Mouse (Mus musculus) intestine, embryonic 16.5 days (tissue): ENCODE results near the gene Nat8. TPM values are rescaled to one million over a fixed set of nuclear protein-coding genes. Genes with fewer than 3 reads are reported as not detected.
A peak's percentile ranks its signal among the peaks of the same experiment; 100 is the strongest.
"Not testable (repeated sequence)": the region's sequence is repeated elsewhere in the genome, so short reads cannot be mapped to it uniquely, and the experiment has no call there.

Source experiments
- ATAC-seq: fragments of 200-750 bp; cut with Nextera tagmentation; 2 replicates; pipeline ENCODE4 v1.8.0; 2017; ENCODE audit warnings: moderate TSS enrichment, moderate library complexity
- H3K27ac ChIP-seq: fragments of 300-500 bp; sonication (generic); 2 replicates; pipeline ENCODE4 v1.5.1; 2014; ENCODE audit warnings: mild to moderate bottlenecking, low read length
- H3K27me3 ChIP-seq: fragments of 300-500 bp; sonication (generic); replicated peaks from 2 replicates; pipeline ENCODE4 v1.6.1; 2014; ENCODE audit warnings: low read length, control low read depth, mixed read lengths; ENCODE audit not compliant: control insufficient read depth, insufficient read depth
- H3K36me3 ChIP-seq: fragments of 300-500 bp; sonication (generic); 2 replicates; pipeline ENCODE4 v1.6.1; 2014; ENCODE audit warnings: low read length, control low read depth; ENCODE audit not compliant: control insufficient read depth, insufficient read depth
- H3K4me1 ChIP-seq: fragments of 300-500 bp; sonication (generic); 2 replicates; pipeline ENCODE4 v1.6.1; 2014; ENCODE audit warnings: low read length, control low read depth, mixed read lengths; ENCODE audit not compliant: control insufficient read depth, insufficient read depth
- H3K4me2 ChIP-seq: fragments of 300-500 bp; sonication (generic); 2 replicates; pipeline ENCODE4 v1.6.1; 2014; ENCODE audit warnings: low read depth, low read length, control low read depth
- H3K4me3 ChIP-seq: fragments of 300-500 bp; sonication (generic); 2 replicates; pipeline ENCODE4 v1.5.1; 2014; ENCODE audit warnings: mild to moderate bottlenecking, low read length
- H3K9ac ChIP-seq: fragments of 300-500 bp; sonication (generic); 2 replicates; pipeline ENCODE4 v1.6.1; 2014; ENCODE audit warnings: low read depth, low read length
- H3K9me3 ChIP-seq: fragments of 300-500 bp; sonication (generic); 2 replicates; pipeline ENCODE4 v1.6.1; 2016; ENCODE audit warnings: low read length, control low read depth; ENCODE audit not compliant: control insufficient read depth
- WGBS: fragments of 180-500 bp; shearing (Covaris S2); extraction: QIAGEN DNeasy Blood & Tissue Kit; methylation state at CpG from one replicate; pipeline ENCODE4 v1.1.7; 2014; 5-methylcytosine and 5-hydroxymethylcytosine counted together
- polyA plus RNA-seq: library from polyadenylated mRNA; unstranded; fragments of >200 nt; fragmentation: Nextera tagmentation; extraction: Ambion mirVana; gene quantifications from 2 replicates; pipeline ENCODE4 v1.2.1, GENCODE M21; 2015

Nat8 gene
- polyA plus RNA-seq, 1 experiment from 2014 or later: 7.3 TPM

DNA sequence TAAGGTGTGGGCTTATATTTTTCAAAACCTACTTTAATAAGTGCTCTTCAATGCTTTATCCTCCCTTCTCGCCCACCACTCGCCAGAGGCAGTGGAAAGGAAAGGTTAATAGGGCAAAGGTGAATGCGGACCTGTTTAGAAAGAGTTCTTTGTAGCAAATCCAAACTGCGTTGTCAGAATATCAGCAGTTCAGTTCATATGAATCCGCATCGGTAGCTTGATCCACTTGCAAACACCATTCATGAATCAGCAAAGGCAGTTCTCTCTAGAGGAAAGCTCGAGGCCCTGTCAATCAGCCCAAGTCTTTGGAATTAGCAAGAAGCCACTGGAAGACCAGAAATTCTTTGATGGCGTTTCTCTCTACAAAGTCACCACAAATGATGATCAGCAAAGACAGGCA, 6.8 kb upstream of the Nat8 start:
- Histone ChIP-seq H3K9ac (no peak overlapping the region), H3K9me3 (no peaks in the 10 kb centered on the region), H3K27me3 (no peaks in the 10 kb centered on the region), H3K4me2 (no peak overlapping the region), H3K4me1 (no peaks in the 10 kb centered on the region), H3K27ac (no peak overlapping the region), H3K36me3 (no peaks in the 10 kb centered on the region), H3K4me3 (no peak overlapping the region)
- WGBS: 75% methylated on average over 8 of the region's 8 CpGs
- ATAC-seq: no peak

DNA sequence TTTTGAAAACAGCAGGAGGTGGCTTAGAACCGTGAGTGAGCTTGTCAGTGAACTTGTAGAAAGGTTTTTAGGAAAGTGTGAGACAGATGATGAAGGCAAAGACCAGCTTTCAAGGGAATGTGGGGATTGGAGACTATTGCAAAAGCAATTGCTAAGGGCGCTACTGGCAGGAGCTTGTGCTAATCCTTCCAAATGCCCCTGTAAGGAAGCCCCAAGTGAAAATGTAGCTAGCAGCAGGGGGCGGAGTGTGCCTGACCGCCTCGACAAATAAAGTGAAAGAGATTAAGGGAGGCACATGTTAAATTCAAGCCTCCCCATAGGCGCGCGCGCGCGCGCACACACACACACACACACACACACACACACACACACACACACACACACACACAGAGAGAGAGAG, 5.4 kb upstream of the Nat8 start:
- not testable (repeated sequence) for H3K9me3 ChIP-seq, H3K9ac ChIP-seq, H3K4me3 ChIP-seq, H3K36me3 ChIP-seq, H3K27ac ChIP-seq, H3K27me3 ChIP-seq, H3K4me1 ChIP-seq
- peak; percentile 65 for ATAC-seq
- H3K4me2 ChIP-seq: 0 out of 2 replicates have a peak overlapping the region, but pooled peaks have one; percentile 19
- 16% methylated on average over 12 of the region's 12 CpGs for WGBS

GRCm38 (mm10) chr6:85836827-85837226, 4.9 kb upstream of the Nat8 start:
- H3K4me2 ChIP-seq, H3K27ac ChIP-seq, H3K4me3 ChIP-seq, H3K9me3 ChIP-seq, H3K9ac ChIP-seq, H3K27me3 ChIP-seq, ATAC-seq, H3K36me3 ChIP-seq, H3K4me1 ChIP-seq: not testable (repeated sequence)
- whole genome bisulfite sequencing: 15% methylated on average over 8 of the region's 9 CpGs

GRCm38 (mm10) chr6:85836098-85836497, 4.2 kb upstream of the Nat8 start:
- not testable (repeated sequence) for H3K9ac ChIP-seq, H3K4me3 ChIP-seq, ATAC-seq, H3K27me3 ChIP-seq, H3K27ac ChIP-seq, H3K9me3 ChIP-seq, H3K4me2 ChIP-seq, H3K36me3 ChIP-seq, H3K4me1 ChIP-seq
- WGBS: 76% methylated on average over 5 of the region's 5 CpGs

DNA sequence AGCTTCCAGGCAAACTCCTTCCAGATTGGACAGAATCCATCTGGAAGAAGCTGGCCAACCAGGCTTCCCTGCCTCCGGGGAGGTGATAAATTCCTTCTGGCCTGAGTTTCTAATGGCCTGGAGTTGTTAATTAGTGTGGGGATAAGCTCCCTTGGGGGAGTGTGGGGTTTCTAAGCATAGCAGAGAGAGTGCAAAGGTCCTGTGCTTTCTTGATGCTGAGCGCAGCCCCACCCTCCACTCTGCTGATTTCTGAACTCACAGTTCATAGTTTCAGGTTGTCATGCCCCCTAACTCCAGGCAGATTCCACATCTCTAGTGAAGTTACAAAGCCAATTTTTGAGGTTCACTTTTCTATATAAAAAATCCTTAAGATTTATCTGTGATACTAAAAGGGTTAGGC, 3.2 kb upstream of the Nat8 start:
- H3K27me3 ChIP-seq, H3K4me3 ChIP-seq, H3K9ac ChIP-seq, H3K4me1 ChIP-seq, H3K9me3 ChIP-seq, H3K27ac ChIP-seq, H3K36me3 ChIP-seq, H3K4me2 ChIP-seq: not testable (repeated sequence)
- peak; percentile 55 for ATAC-seq
- 52% methylated on average over 1 of the region's 2 CpGs for WGBS

DNA sequence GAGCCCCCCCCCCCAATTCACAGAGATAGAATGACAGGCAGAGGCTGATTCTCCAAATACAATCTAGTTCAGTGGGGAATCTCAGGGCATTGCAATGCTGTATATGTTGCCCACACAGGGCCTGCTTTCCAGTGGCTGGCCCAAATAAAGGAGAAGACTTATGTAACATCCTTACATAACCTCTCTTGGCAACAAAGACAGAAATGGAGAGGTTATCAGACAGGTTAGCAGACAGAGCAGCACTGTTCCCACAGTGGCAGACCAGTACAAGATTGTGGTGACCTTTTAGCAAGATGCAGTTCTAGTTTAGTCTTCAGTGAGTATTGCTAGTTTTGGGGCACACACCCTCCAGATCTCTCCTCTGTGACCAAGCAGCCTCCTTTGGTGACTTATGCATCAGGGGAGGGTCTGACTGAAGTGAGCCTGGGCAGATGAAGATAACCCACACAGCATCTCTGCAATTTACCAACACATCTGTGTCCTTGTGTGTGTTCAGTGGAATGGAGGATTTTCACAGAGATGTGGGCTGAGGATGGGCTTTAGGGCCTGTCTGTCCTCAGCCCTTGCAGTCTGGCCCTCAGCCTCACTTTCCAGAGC, 2.7 kb upstream of the Nat8 start:
- not testable (repeated sequence) for H3K4me3 ChIP-seq, H3K36me3 ChIP-seq, ATAC-seq, H3K4me1 ChIP-seq, H3K9me3 ChIP-seq, H3K27ac ChIP-seq, H3K9ac ChIP-seq, H3K27me3 ChIP-seq, H3K4me2 ChIP-seq

- Histone ChIP-seq H3K4me2 (no peak overlapping the region), H3K4me1 (0 out of 2 replicates have a peak, but pooled peaks cover 3% of the 10 kb centered on the region), H3K27ac (no peak overlapping the region), H3K36me3 (no peaks in the 10 kb centered on the region), H3K9me3 (no peaks in the 10 kb centered on the region), H3K27me3 (no peaks in the 10 kb centered on the region), H3K9ac (no peak overlapping the region), H3K4me3 (no peak overlapping the region)
- WGBS: 75% methylated on average over 1 of the region's 1 CpGs
- no peak for ATAC-seq
These were observed 2.4 kb downstream of the Nat8 start for GRCm38 (mm10) chr6:85829462-85829861.

GRCm38 (mm10) chr6:85825886-85826285, 6.0 kb downstream of the Nat8 start:
- 91% methylated on average over 2 of the region's 2 CpGs for WGBS
- no peak for ATAC-seq

GRCm38 (mm10) chr6:85823382-85824090, 8.3 kb downstream of the Nat8 start:
- no peaks in the 10 kb centered on the region for H3K9me3 ChIP-seq
- H3K4me2 ChIP-seq: no peak overlapping the region
- no peak overlapping the region for H3K9ac ChIP-seq
- H3K27ac ChIP-seq: no peak overlapping the region
- no peaks in the 10 kb centered on the region for H3K4me1 ChIP-seq
- no peaks in the 10 kb centered on the region for H3K27me3 ChIP-seq
- no peaks in the 10 kb centered on the region for H3K36me3 ChIP-seq
- WGBS: 94% methylated on average over 1 of the region's 1 CpGs
- H3K4me3 ChIP-seq: no peak overlapping the region
- no peak for ATAC-seq

More at GRCm38 (mm10) chr6:85825886-85826285, 6.0 kb downstream of the Nat8 start:
- Histone ChIP-seq H3K9ac (no peak overlapping the region), H3K4me3 (no peak overlapping the region), H3K4me2 (no peak overlapping the region), H3K27me3 (no peaks in the 10 kb centered on the region), H3K36me3 (no peaks in the 10 kb centered on the region), H3K4me1 (no peaks in the 10 kb centered on the region), H3K27ac (no peak overlapping the region), H3K9me3 (no peaks in the 10 kb centered on the region)

- H3K4me3 ChIP-seq: no peak overlapping the region
- no peak overlapping the region for H3K27ac ChIP-seq
- H3K4me1 ChIP-seq: no peaks in the 10 kb centered on the region
- H3K9me3 ChIP-seq: no peaks in the 10 kb centered on the region
- WGBS: 81% methylated on average over 4 of the region's 4 CpGs
- H3K36me3 ChIP-seq: no peaks in the 10 kb centered on the region
- no peaks in the 10 kb centered on the region for H3K27me3 ChIP-seq
- no peak overlapping the region for H3K9ac ChIP-seq
- H3K4me2 ChIP-seq: no peak overlapping the region
- ATAC-seq: no peak
These were observed 9.6 kb downstream of the Nat8 start for GRCm38 (mm10) chr6:85822286-85822685.
